Mouse (Mus musculus): ENCODE data around the gene Tmem38b. TPM values are rescaled to one million over a fixed set of nuclear protein-coding genes. Genes with fewer than 3 reads are reported as not detected.

Tmem38b gene
- polyA plus RNA-seq, 1 experiment from 2014 or later: 8.0 TPM

- no peak for DNase-seq
- no peak overlapping the region for H3K4me3 ChIP-seq (ENCODE audit: low read depth, low read length)
- ATAC-seq (ENCODE audit: insufficient read depth): no peak
- 55% methylated on average over 2 of the region's 2 CpGs for WGBS
- H3K9me3 ChIP-seq (ENCODE audit: low read depth, low read length): no peaks in the 10 kb centered on the region
- no peaks in the 10 kb centered on the region for H3K4me1 ChIP-seq (ENCODE audit: insufficient read depth)
- H3K4me2 ChIP-seq: no peak overlapping the region
- 0 out of 2 replicates have a peak, but pooled peaks cover 4% of the 10 kb centered on the region for H3K36me3 ChIP-seq (ENCODE audit: insufficient read depth)
- no peaks in the 10 kb centered on the region for H3K27me3 ChIP-seq (ENCODE audit: insufficient read depth, low read length)
- no peak overlapping the region for H3K27ac ChIP-seq (ENCODE audit: low read depth)
- TF ChIP-seq CTCF (IDR thresholded peaks at IDR 0.05; ENCODE audit: low read depth): no peak
- no peak overlapping the region for H3K9ac ChIP-seq
Measured at GRCm38 (mm10) chr4:53846326-53846725, 20.5 kb downstream of the Tmem38b start.

- TF ChIP-seq CTCF (IDR thresholded peaks at IDR 0.05; ENCODE audit: low read depth): no peak
- 91% methylated on average over 4 of the region's 4 CpGs for WGBS
- ATAC-seq (ENCODE audit: insufficient read depth): no peak
- H3K9ac ChIP-seq: no peak overlapping the region
- H3K27ac ChIP-seq (ENCODE audit: low read depth): no peak overlapping the region
- no peak overlapping the region for H3K4me3 ChIP-seq (ENCODE audit: low read depth, low read length)
- H3K4me1 ChIP-seq (ENCODE audit: insufficient read depth): no peaks in the 10 kb centered on the region
- no peaks in the 10 kb centered on the region for H3K27me3 ChIP-seq (ENCODE audit: insufficient read depth, low read length)
- DNase-seq: no peak
- H3K36me3 ChIP-seq (ENCODE audit: insufficient read depth): 0 out of 2 replicates have a peak, but pooled peaks cover 4% of the 10 kb centered on the region
- H3K9me3 ChIP-seq (ENCODE audit: low read depth, low read length): no peaks in the 10 kb centered on the region
- no peak overlapping the region for H3K4me2 ChIP-seq
Measured at GRCm38 (mm10) chr4:53847541-53847940, 21.7 kb downstream of the Tmem38b start.

- Histone ChIP-seq H3K36me3 (ENCODE audit: insufficient read depth) (0 out of 2 replicates have a peak, but pooled peaks cover 4% of the 10 kb centered on the region), H3K27me3 (ENCODE audit: insufficient read depth, low read length) (no peaks in the 10 kb centered on the region), H3K4me1 (ENCODE audit: insufficient read depth) (no peaks in the 10 kb centered on the region), H3K27ac (ENCODE audit: low read depth) (no peak overlapping the region), H3K9ac (no peak overlapping the region), H3K4me3 (ENCODE audit: low read depth, low read length) (no peak overlapping the region), H3K9me3 (ENCODE audit: low read depth, low read length) (no peaks in the 10 kb centered on the region), H3K4me2 (no peak overlapping the region)
- no peak for DNase-seq
- no peak for ATAC-seq (ENCODE audit: insufficient read depth)
- 91% methylated on average over 3 of the region's 3 CpGs for WGBS
- no peak for TF ChIP-seq CTCF (IDR thresholded peaks at IDR 0.05; ENCODE audit: low read depth)
Measured at GRCm38 (mm10) chr4:53848308-53848707, 22.5 kb downstream of the Tmem38b start.

- 81% methylated on average over 8 of the region's 8 CpGs for WGBS
- Histone ChIP-seq H3K4me1 (ENCODE audit: insufficient read depth) (no peaks in the 10 kb centered on the region), H3K27ac (ENCODE audit: low read depth) (no peak overlapping the region), H3K36me3 (ENCODE audit: insufficient read depth) (0 out of 2 replicates have a peak, but pooled peaks cover 4% of the 10 kb centered on the region), H3K9ac (no peak overlapping the region), H3K27me3 (ENCODE audit: insufficient read depth, low read length) (no peaks in the 10 kb centered on the region), H3K4me3 (ENCODE audit: low read depth, low read length) (no peak overlapping the region), H3K9me3 (ENCODE audit: low read depth, low read length) (no peaks in the 10 kb centered on the region), H3K4me2 (no peak overlapping the region)
- ATAC-seq (ENCODE audit: insufficient read depth) (no peak), DNase-seq (no peak)
- TF ChIP-seq CTCF (IDR thresholded peaks at IDR 0.05; ENCODE audit: low read depth): no peak
Measured at GRCm38 (mm10) chr4:53848816-53849215, 23.0 kb downstream of the Tmem38b start.

- DNase-seq: no peak
- Histone ChIP-seq H3K27ac (ENCODE audit: low read depth) (no peak overlapping the region), H3K4me2 (no peak overlapping the region), H3K36me3 (ENCODE audit: insufficient read depth) (0 out of 2 replicates have a peak, but pooled peaks cover 9% of the 10 kb centered on the region), H3K9me3 (ENCODE audit: low read depth, low read length) (no peaks in the 10 kb centered on the region), H3K9ac (no peak overlapping the region), H3K4me1 (ENCODE audit: insufficient read depth) (no peaks in the 10 kb centered on the region), H3K4me3 (ENCODE audit: low read depth, low read length) (no peak overlapping the region), H3K27me3 (ENCODE audit: insufficient read depth, low read length) (no peaks in the 10 kb centered on the region)
- no peak for TF ChIP-seq CTCF (IDR thresholded peaks at IDR 0.05; ENCODE audit: low read depth)
- no CpG with 5 or more reads among the region's 1 CpGs for WGBS
- ATAC-seq (ENCODE audit: insufficient read depth): no peak
Measured at GRCm38 (mm10) chr4:53849804-53850203, 24.0 kb downstream of the Tmem38b start.

GRCm38 (mm10) chr4:53853333-53853732 is 27.5 kb downstream of the Tmem38b start:
- Histone ChIP-seq H3K27ac (ENCODE audit: low read depth) (no peak overlapping the region), H3K4me1 (ENCODE audit: insufficient read depth) (no peaks in the 10 kb centered on the region), H3K4me2 (no peak overlapping the region), H3K27me3 (ENCODE audit: insufficient read depth, low read length) (no peaks in the 10 kb centered on the region), H3K9ac (no peak overlapping the region), H3K36me3 (ENCODE audit: insufficient read depth) (0 out of 2 replicates have a peak, but pooled peaks cover 9% of the 10 kb centered on the region), H3K4me3 (ENCODE audit: low read depth, low read length) (no peak overlapping the region), H3K9me3 (ENCODE audit: low read depth, low read length) (no peaks in the 10 kb centered on the region)
- 80% methylated on average over 1 of the region's 1 CpGs for WGBS
- TF ChIP-seq CTCF (IDR thresholded peaks at IDR 0.05; ENCODE audit: low read depth): no peak
- no peak for ATAC-seq (ENCODE audit: insufficient read depth)
- no peak for DNase-seq

GRCm38 (mm10) chr4:53859944-53860343 is 34.1 kb downstream of the Tmem38b start:
- H3K36me3 ChIP-seq (ENCODE audit: insufficient read depth): no peaks in the 10 kb centered on the region
- no peak overlapping the region for H3K4me3 ChIP-seq (ENCODE audit: low read depth, low read length)
- H3K27me3 ChIP-seq (ENCODE audit: insufficient read depth, low read length): no peaks in the 10 kb centered on the region
- WGBS: 41% methylated on average over 18 of the region's 18 CpGs
- H3K27ac ChIP-seq (ENCODE audit: low read depth): no peak overlapping the region
- TF ChIP-seq CTCF (IDR thresholded peaks at IDR 0.05; ENCODE audit: low read depth): no peak
- H3K9me3 ChIP-seq (ENCODE audit: low read depth, low read length): no peaks in the 10 kb centered on the region
- no peak overlapping the region for H3K9ac ChIP-seq
- ATAC-seq (ENCODE audit: insufficient read depth): no peak
- H3K4me2 ChIP-seq: no peak overlapping the region
- no peak for DNase-seq
- H3K4me1 ChIP-seq (ENCODE audit: insufficient read depth): no peaks in the 10 kb centered on the region

GRCm38 (mm10) chr4:53862101-53862500 is 36.3 kb downstream of the Tmem38b start:
- ATAC-seq (ENCODE audit: insufficient read depth) (no peak), DNase-seq (no peak)
- no peak overlapping the region for H3K27ac ChIP-seq (ENCODE audit: low read depth)
- H3K27me3 ChIP-seq (ENCODE audit: insufficient read depth, low read length): no peaks in the 10 kb centered on the region
- TF ChIP-seq CTCF (IDR thresholded peaks at IDR 0.05; ENCODE audit: low read depth): no peak
- H3K9ac ChIP-seq: no peak overlapping the region
- no peaks in the 10 kb centered on the region for H3K4me1 ChIP-seq (ENCODE audit: insufficient read depth)
- no peaks in the 10 kb centered on the region for H3K36me3 ChIP-seq (ENCODE audit: insufficient read depth)
- H3K4me3 ChIP-seq (ENCODE audit: low read depth, low read length): no peak overlapping the region
- no peak overlapping the region for H3K4me2 ChIP-seq
- no peaks in the 10 kb centered on the region for H3K9me3 ChIP-seq (ENCODE audit: low read depth, low read length)
- 74% methylated on average over 6 of the region's 6 CpGs for WGBS

Data from lung, embryonic 14.5 days (tissue).